Mouse (Mus musculus) limb, embryonic 13.5 days (tissue): Measurements from ENCODE around the gene Gm11937. TPM values are rescaled to one million over a fixed set of nuclear protein-coding genes. Genes with fewer than 3 reads are reported as not detected.
"Not testable (repeated sequence)": the region's sequence is repeated elsewhere in the genome, so short reads cannot be mapped to it uniquely, and the experiment has no call there.

ENCODE experiments used
- ATAC-seq: fragments of 200-750 bp; cut with Nextera tagmentation; 2 replicates; pipeline ENCODE4 v1.8.0; 2017; ENCODE audit warnings: low read depth, moderate number of reproducible peaks, moderate TSS enrichment; ENCODE audit not compliant: low FRiP score
- H3K27ac ChIP-seq: fragments of 300-500 bp; sonication (generic); 2 replicates; pipeline ENCODE4 v1.5.1; 2015; ENCODE audit warnings: inconsistent platforms, mild to moderate bottlenecking, moderate library complexity
- H3K27me3 ChIP-seq: fragments of 300-500 bp; sonication (generic); 2 replicates; pipeline ENCODE4 v1.6.1; 2015; ENCODE audit warnings: mild to moderate bottlenecking, inconsistent platforms
- H3K36me3 ChIP-seq: fragments of 300-500 bp; sonication (generic); 2 replicates; pipeline ENCODE4 v1.6.1; 2015; ENCODE audit warnings: inconsistent platforms, mild to moderate bottlenecking, moderate library complexity
- H3K4me1 ChIP-seq: fragments of 300-500 bp; sonication (generic); 2 replicates; pipeline ENCODE4 v1.6.1; 2015; ENCODE audit warnings: inconsistent platforms
- H3K4me2 ChIP-seq: fragments of 300-500 bp; sonication (generic); replicated peaks from 2 replicates; pipeline ENCODE4 v1.6.1; 2015; ENCODE audit warnings: inconsistent platforms, mild to moderate bottlenecking, moderate library complexity
- H3K4me3 ChIP-seq: fragments of 300-500 bp; sonication (generic); 2 replicates; pipeline ENCODE4 v1.5.1; 2015; ENCODE audit warnings: moderate library complexity, mild to moderate bottlenecking, inconsistent platforms
- H3K9ac ChIP-seq: fragments of 300-500 bp; sonication (generic); 2 replicates; pipeline ENCODE4 v1.6.1; 2015; ENCODE audit warnings: mild to moderate bottlenecking, inconsistent platforms
- H3K9me3 ChIP-seq: fragments of 300-500 bp; sonication (generic); 2 replicates; pipeline ENCODE4 v1.6.1; 2016; ENCODE audit warnings: inconsistent platforms
- WGBS: fragments of 180-500 bp; shearing (Covaris S2); methylation state at CpG from one replicate; pipeline ENCODE4 v1.1.7; 2015; 5-methylcytosine and 5-hydroxymethylcytosine counted together
- polyA plus RNA-seq: library from polyadenylated mRNA; unstranded; fragments of >200 nt; fragmentation: Nextera tagmentation; extraction: Ambion mirVana; gene quantifications from 2 replicates; pipeline ENCODE4 v1.2.1, GENCODE M21; 2015

Gene Gm11937
- polyA plus RNA-seq, 1 experiment from 2014 or later: not detected

GRCm38 (mm10) chr11:99630890-99631289 lies 20.9 kb upstream of the Gm11937 start:
- H3K36me3 ChIP-seq: no peaks in the 10 kb centered on the region
- ATAC-seq: no peak
- H3K27me3 ChIP-seq: peaks cover 5% of the 10 kb centered on the region; the same call in 1 of the 2 replicates
- H3K4me1 ChIP-seq: no peaks in the 10 kb centered on the region
- no peak overlapping the region for H3K27ac ChIP-seq
- no peaks in the 10 kb centered on the region for H3K9me3 ChIP-seq
- no peak overlapping the region for H3K4me3 ChIP-seq
- no peak overlapping the region for H3K9ac ChIP-seq
- no peak overlapping the region for H3K4me2 ChIP-seq
- 69% methylated on average over 3 of the region's 3 CpGs for WGBS

- Histone ChIP-seq H3K4me2 (no peak within 1 kb of the TSS), H3K4me3 (no peak within 1 kb of the TSS), H3K27me3 (peaks cover 3% of the 10 kb centered on the region; the same call in 1 of the 2 replicates), H3K9me3 (no peaks in the 10 kb centered on the region), H3K4me1 (no peaks in the 10 kb centered on the region), H3K36me3 (no peaks in the 10 kb centered on the region), H3K27ac (no peak within 1 kb of the TSS), H3K9ac (no peak within 1 kb of the TSS)
- no peak for ATAC-seq
- WGBS: 81% methylated on average over 4 of the region's 4 CpGs
Measured at GRCm38 (mm10) chr11:99628138-99628537, 18.1 kb upstream of the Gm11937 start, which contains the start of gene Krtap4-1. TSS of gene Krtap4-1 (minus strand) at chr11:99628238.

- H3K4me2 ChIP-seq: no peak within 1 kb of the TSS
- H3K27me3 ChIP-seq: no peaks in the 10 kb centered on the region
- WGBS: 78% methylated on average over 2 of the region's 2 CpGs
- no peak within 1 kb of the TSS for H3K4me3 ChIP-seq
- ATAC-seq: no peak
- H3K9me3 ChIP-seq: no peaks in the 10 kb centered on the region
- H3K4me1 ChIP-seq: no peaks in the 10 kb centered on the region
- H3K9ac ChIP-seq: no peak within 1 kb of the TSS
- no peaks in the 10 kb centered on the region for H3K36me3 ChIP-seq
- H3K27ac ChIP-seq: no peak within 1 kb of the TSS
Measured at GRCm38 (mm10) chr11:99620335-99620734, 10.3 kb upstream of the Gm11937 start, which contains the start of gene Gm11562. TSS of gene Gm11562 (minus strand) at chr11:99620435.

DNA sequence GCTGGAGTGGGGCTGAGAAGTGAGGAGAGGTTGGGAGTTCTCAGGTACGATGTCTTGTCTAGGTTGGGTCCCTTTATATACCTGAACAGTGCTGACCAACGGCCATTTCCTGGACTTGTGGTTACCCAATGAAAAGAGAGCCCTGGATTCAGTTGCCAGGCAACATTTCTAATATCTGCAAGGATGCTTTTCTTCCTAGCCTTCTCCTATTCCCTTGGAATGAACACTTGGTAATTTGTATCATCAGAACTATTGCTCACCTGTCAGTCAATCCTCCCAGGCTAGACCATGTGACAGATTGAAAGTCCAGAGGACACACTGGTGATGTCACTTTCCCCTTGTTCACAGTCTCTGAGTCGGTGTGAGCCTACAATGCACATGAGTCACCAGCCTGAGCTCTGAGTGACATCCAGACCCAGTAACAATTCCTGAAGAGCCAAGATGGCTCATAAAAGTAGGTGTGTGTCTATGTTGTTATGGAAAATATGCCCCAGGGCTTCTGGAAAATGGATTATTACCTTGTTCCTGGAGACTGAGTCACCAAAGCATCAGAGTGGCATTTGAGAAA lies 4.9 kb upstream of the Gm11937 start, which contains the start of gene Krtap2-4:
Gene Krtap2-4, minus strand, starts transcription at position 51 of the 568 bp plus-strand sequence.
- no peak for ATAC-seq
- H3K4me3 ChIP-seq: no peak within 1 kb of the TSS
- 76% methylated on average over 3 of the region's 3 CpGs for WGBS
- no peak within 1 kb of the TSS for H3K27ac ChIP-seq
- no peak within 1 kb of the TSS for H3K4me2 ChIP-seq
- no peaks in the 10 kb centered on the region for H3K27me3 ChIP-seq
- no peak within 1 kb of the TSS for H3K9ac ChIP-seq
- no peaks in the 10 kb centered on the region for H3K36me3 ChIP-seq
- no peaks in the 10 kb centered on the region for H3K9me3 ChIP-seq
- H3K4me1 ChIP-seq: no peaks in the 10 kb centered on the region

- WGBS: 62% methylated on average over 1 of the region's 1 CpGs
- no peaks in the 10 kb centered on the region for H3K9me3 ChIP-seq
- no peak overlapping the region for H3K27ac ChIP-seq
- no peak overlapping the region for H3K9ac ChIP-seq
- H3K4me2 ChIP-seq: no peak overlapping the region
- H3K4me1 ChIP-seq: no peaks in the 10 kb centered on the region
- no peak overlapping the region for H3K4me3 ChIP-seq
- no peaks in the 10 kb centered on the region for H3K36me3 ChIP-seq
- no peaks in the 10 kb centered on the region for H3K27me3 ChIP-seq
- no peak for ATAC-seq
Measured at GRCm38 (mm10) chr11:99609126-99609525, 863 bp downstream of the Gm11937 start.

DNA sequence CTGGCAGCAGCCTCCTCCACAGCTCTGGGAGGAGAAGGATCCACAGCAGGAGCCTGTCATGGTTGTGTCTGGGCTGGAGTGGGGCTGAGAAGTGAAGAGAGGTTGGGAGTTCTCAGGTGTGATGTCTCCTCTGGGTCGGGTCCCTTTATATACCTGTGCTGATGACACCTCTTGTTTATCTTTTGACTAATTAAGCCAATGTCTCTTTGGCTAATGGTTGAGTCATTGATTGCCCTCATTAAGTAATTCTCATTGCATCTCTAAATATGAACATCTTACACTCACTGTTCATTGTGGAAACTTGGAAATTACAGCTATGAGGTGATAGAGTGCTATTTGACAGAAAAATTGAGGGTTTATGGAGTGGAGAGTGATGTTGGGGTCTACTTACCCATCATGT lies 6.8 kb downstream of the Gm11937 start, which contains the start of gene Gm11938:
Gene Gm11938, minus strand, starts transcription at position 101 of the 400 bp plus-strand sequence.
- not testable (repeated sequence) for H3K4me2 ChIP-seq, H3K9ac ChIP-seq, H3K27me3 ChIP-seq, H3K36me3 ChIP-seq, H3K4me1 ChIP-seq, H3K27ac ChIP-seq, H3K4me3 ChIP-seq, ATAC-seq, H3K9me3 ChIP-seq
- WGBS: 44% methylated on average over 1 of the region's 1 CpGs

GRCm38 (mm10) chr11:99597742-99598141 lies 12.2 kb downstream of the Gm11937 start, which contains the start of gene Krtap9-3:
TSS of gene Krtap9-3 (minus strand) at chr11:99598105.
- not testable (repeated sequence) for H3K27ac ChIP-seq, H3K36me3 ChIP-seq, H3K9me3 ChIP-seq, H3K4me1 ChIP-seq, H3K9ac ChIP-seq, H3K4me3 ChIP-seq, H3K4me2 ChIP-seq, H3K27me3 ChIP-seq, ATAC-seq
- WGBS: 73% methylated on average over 6 of the region's 6 CpGs

DNA sequence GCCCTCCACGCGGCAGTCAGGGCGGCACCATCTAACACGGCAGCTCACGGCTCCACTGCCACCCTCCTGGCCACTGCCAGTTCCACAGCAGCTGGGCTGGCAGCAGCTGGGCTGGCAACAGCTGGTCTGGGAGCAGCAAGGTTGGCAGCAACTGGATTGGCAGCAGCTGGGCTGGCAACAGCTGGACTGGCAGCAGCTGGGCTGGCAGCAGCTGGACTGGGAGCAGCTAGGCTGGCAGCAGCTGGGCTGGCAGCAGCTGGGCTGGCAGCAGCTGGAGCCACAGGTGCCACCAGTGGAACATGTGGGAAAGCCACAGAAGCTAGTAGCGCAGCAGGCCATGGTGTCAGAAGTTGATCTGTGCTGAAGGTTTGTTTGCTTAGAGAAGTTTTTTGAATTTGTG lies 19.0 kb downstream of the Gm11937 start, which contains the start of gene Krtap1-3:
Gene Krtap1-3, minus strand, starts transcription at position 359 of the 400 bp plus-strand sequence.
- H3K36me3 ChIP-seq: no peaks in the 10 kb centered on the region
- no peaks in the 10 kb centered on the region for H3K9me3 ChIP-seq
- H3K4me2 ChIP-seq: no peak within 1 kb of the TSS
- H3K27ac ChIP-seq: no peak within 1 kb of the TSS
- no peak within 1 kb of the TSS for H3K4me3 ChIP-seq
- no peak within 1 kb of the TSS for H3K9ac ChIP-seq
- ATAC-seq: no peak
- H3K27me3 ChIP-seq: no peaks in the 10 kb centered on the region
- 76% methylated on average over 6 of the region's 6 CpGs for WGBS
- H3K4me1 ChIP-seq: no peaks in the 10 kb centered on the region

GRCm38 (mm10) chr11:99585096-99585495 lies 24.9 kb downstream of the Gm11937 start:
- no peaks in the 10 kb centered on the region for H3K4me1 ChIP-seq
- ATAC-seq: no peak
- WGBS: 89% methylated on average over 7 of the region's 7 CpGs
- no peak overlapping the region for H3K9ac ChIP-seq
- no peaks in the 10 kb centered on the region for H3K27me3 ChIP-seq
- H3K9me3 ChIP-seq: no peaks in the 10 kb centered on the region
- H3K27ac ChIP-seq: no peak overlapping the region
- no peaks in the 10 kb centered on the region for H3K36me3 ChIP-seq
- no peak overlapping the region for H3K4me3 ChIP-seq
- no peak overlapping the region for H3K4me2 ChIP-seq

DNA sequence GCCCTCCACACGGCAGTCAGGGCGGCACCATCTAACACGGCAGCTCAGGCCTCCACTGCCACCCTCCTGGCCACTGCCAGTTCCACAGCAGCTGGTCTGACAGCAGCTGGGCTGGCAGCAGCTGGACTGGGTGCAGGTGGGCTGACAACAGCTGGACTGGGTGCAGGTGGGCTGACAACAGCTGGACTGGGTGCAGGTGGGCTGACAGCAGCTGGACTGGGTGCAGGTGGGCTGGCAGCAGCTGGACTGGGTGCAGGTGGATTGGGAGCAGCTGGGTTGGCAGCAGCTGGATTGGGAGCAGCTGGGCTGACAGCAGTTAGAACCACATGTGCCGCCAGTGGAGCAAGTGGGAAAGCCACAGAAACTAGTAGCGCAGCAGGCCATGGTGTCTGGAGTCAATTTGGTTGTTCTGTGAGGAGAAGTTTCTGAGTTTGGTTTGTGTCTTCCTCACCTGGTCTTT lies 26.7 kb downstream of the Gm11937 start, which contains the start of gene Krtap1-4:
Gene Krtap1-4, minus strand, starts transcription at position 410 of the 460 bp plus-strand sequence.
- H3K9ac ChIP-seq: no peak within 1 kb of the TSS
- no peaks in the 10 kb centered on the region for H3K27me3 ChIP-seq
- no peak within 1 kb of the TSS for H3K27ac ChIP-seq
- no peaks in the 10 kb centered on the region for H3K4me1 ChIP-seq
- no peaks in the 10 kb centered on the region for H3K36me3 ChIP-seq
- H3K9me3 ChIP-seq: no peaks in the 10 kb centered on the region
- no peak within 1 kb of the TSS for H3K4me3 ChIP-seq
- H3K4me2 ChIP-seq: no peak within 1 kb of the TSS
- ATAC-seq: no peak
- WGBS: 66% methylated on average over 5 of the region's 5 CpGs

GRCm38 (mm10) chr11:99581564-99581963 lies 28.4 kb downstream of the Gm11937 start:
- WGBS: 82% methylated on average over 6 of the region's 6 CpGs
- no peaks in the 10 kb centered on the region for H3K27me3 ChIP-seq
- H3K9me3 ChIP-seq: no peaks in the 10 kb centered on the region
- no peak overlapping the region for H3K27ac ChIP-seq
- H3K4me3 ChIP-seq: no peak overlapping the region
- ATAC-seq: no peak
- H3K36me3 ChIP-seq: no peaks in the 10 kb centered on the region
- no peak overlapping the region for H3K9ac ChIP-seq
- H3K4me2 ChIP-seq: no peak overlapping the region
- H3K4me1 ChIP-seq: no peaks in the 10 kb centered on the region

DNA sequence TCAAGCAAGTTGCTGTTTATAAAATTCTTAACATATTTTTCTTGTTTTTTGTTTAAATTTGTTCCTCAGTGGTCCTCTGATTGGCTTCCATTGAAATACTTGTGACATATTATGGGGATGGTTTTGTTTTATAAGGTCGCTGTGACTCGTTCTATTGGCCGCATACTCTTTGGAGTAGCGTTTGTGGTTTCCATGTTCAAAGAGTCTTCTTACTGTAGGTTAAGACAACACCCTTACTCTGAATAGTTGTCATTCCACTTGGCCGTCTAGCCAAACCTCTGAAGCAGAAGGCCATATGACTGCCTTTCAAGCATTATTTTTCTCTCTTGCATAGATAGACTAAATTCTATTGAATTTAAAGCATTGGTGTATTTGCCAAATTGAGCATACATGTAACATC lies 28.9 kb downstream of the Gm11937 start:
- WGBS: 88% methylated on average over 5 of the region's 5 CpGs
- Histone ChIP-seq H3K36me3 (no peaks in the 10 kb centered on the region), H3K4me3 (no peak overlapping the region), H3K27me3 (no peaks in the 10 kb centered on the region), H3K27ac (no peak overlapping the region), H3K4me1 (no peaks in the 10 kb centered on the region), H3K9me3 (no peaks in the 10 kb centered on the region), H3K4me2 (no peak overlapping the region), H3K9ac (no peak overlapping the region)
- ATAC-seq: no peak

GRCm38 (mm10) chr11:99580636-99581035 lies 29.4 kb downstream of the Gm11937 start, which contains the start of gene Krtap1-5:
TSS of gene Krtap1-5 (minus strand) at chr11:99581016.
- no peaks in the 10 kb centered on the region for H3K27me3 ChIP-seq
- no peaks in the 10 kb centered on the region for H3K36me3 ChIP-seq
- no peak within 1 kb of the TSS for H3K9ac ChIP-seq
- no peaks in the 10 kb centered on the region for H3K9me3 ChIP-seq
- no peaks in the 10 kb centered on the region for H3K4me1 ChIP-seq
- H3K27ac ChIP-seq: no peak within 1 kb of the TSS
- ATAC-seq: no peak
- 82% methylated on average over 6 of the region's 6 CpGs for WGBS
- H3K4me3 ChIP-seq: no peak within 1 kb of the TSS
- no peak within 1 kb of the TSS for H3K4me2 ChIP-seq
